Mouse (Mus musculus) neural tube, embryonic 11.5 days (tissue): ENCODE data around the gene Egfem1. TPM values are rescaled to one million over a fixed set of nuclear protein-coding genes. Genes with fewer than 3 reads are reported as not detected.

Source experiments
- ATAC-seq: fragments of 200-750 bp; cut with Nextera tagmentation; 2 replicates; pipeline ENCODE4 v1.8.0; 2017; ENCODE audit warnings: moderate number of reproducible peaks, mild to moderate bottlenecking, moderate TSS enrichment, moderate library complexity; ENCODE audit not compliant: insufficient read depth, low FRiP score, low TSS enrichment
- DNase-seq: peaks from one replicate; pipeline ENCODE4 v3.0.0-alpha.2; 2015; ENCODE audit warnings: low spot score
- H3K27ac ChIP-seq: fragments of 300-500 bp; sonication (generic); 2 replicates; pipeline ENCODE4 v1.5.1; 2014; ENCODE audit warnings: low read depth, mild to moderate bottlenecking, low read length
- H3K27me3 ChIP-seq: fragments of 300-500 bp; sonication (generic); 2 replicates; pipeline ENCODE4 v1.6.1; 2014; ENCODE audit warnings: mild to moderate bottlenecking, low read length, mixed read lengths; ENCODE audit not compliant: control insufficient read depth, insufficient read depth
- H3K36me3 ChIP-seq: fragments of 300-500 bp; sonication (generic); 2 replicates; pipeline ENCODE4 v1.6.1; 2014; ENCODE audit warnings: mild to moderate bottlenecking, low read length, moderate library complexity, mixed read lengths; ENCODE audit not compliant: control insufficient read depth, insufficient read depth
- H3K4me1 ChIP-seq: fragments of 300-500 bp; sonication (generic); 2 replicates; pipeline ENCODE4 v1.6.1; 2014; ENCODE audit warnings: low read length, mixed read lengths; ENCODE audit not compliant: control insufficient read depth, insufficient read depth
- H3K4me2 ChIP-seq: fragments of 300-500 bp; sonication (generic); 2 replicates; pipeline ENCODE4 v1.6.1; 2014; ENCODE audit warnings: low read depth, mild to moderate bottlenecking, moderate library complexity
- H3K4me3 ChIP-seq: fragments of 300-500 bp; sonication (generic); 2 replicates; pipeline ENCODE4 v1.5.1; 2014; ENCODE audit warnings: low read depth, low read length
- H3K9ac ChIP-seq: fragments of 300-500 bp; sonication (generic); 2 replicates; pipeline ENCODE4 v1.6.1; 2014; ENCODE audit warnings: mild to moderate bottlenecking, low read length
- H3K9me3 ChIP-seq: fragments of 300-500 bp; sonication (generic); 2 replicates; pipeline ENCODE4 v1.6.1; 2016; ENCODE audit warnings: low read length; ENCODE audit not compliant: control insufficient read depth
- WGBS: fragments of 180-500 bp; shearing (Covaris S2); extraction: QIAGEN DNeasy Blood & Tissue Kit; methylation state at CpG from one replicate; pipeline ENCODE4 v1.1.7; 2014; 5-methylcytosine and 5-hydroxymethylcytosine counted together
- polyA plus RNA-seq: library from polyadenylated mRNA; unstranded; fragments of >200 nt; fragmentation: Nextera tagmentation; extraction: Ambion mirVana; gene quantifications from 2 replicates; pipeline ENCODE4 v1.2.1, GENCODE M21; 2014

Gene Egfem1
- polyA plus RNA-seq, 1 experiment from 2014 or later = 4.4 TPM

- Histone ChIP-seq H3K9me3 (no peaks in the 10 kb centered on the region), H3K27ac (no peak overlapping the region), H3K4me2 (no peak overlapping the region), H3K36me3 (no peaks in the 10 kb centered on the region), H3K27me3 (no peaks in the 10 kb centered on the region), H3K4me1 (no peaks in the 10 kb centered on the region), H3K9ac (no peak overlapping the region), H3K4me3 (no peak overlapping the region)
- no peak for DNase-seq
- WGBS = 83% methylated on average over 3 of the region's 3 CpGs
- no peak for ATAC-seq
Measured at GRCm38 (mm10) chr3:29345805-29346204, 264.0 kb downstream of the Egfem1 start.

- DNase-seq (no peak), ATAC-seq (no peak)
- H3K27ac ChIP-seq = no peak overlapping the region
- H3K9ac ChIP-seq = no peak overlapping the region
- no peaks in the 10 kb centered on the region for H3K36me3 ChIP-seq
- no peaks in the 10 kb centered on the region for H3K27me3 ChIP-seq
- no peak overlapping the region for H3K4me2 ChIP-seq
- WGBS = 68% methylated on average over 8 of the region's 8 CpGs
- no peak overlapping the region for H3K4me3 ChIP-seq
- H3K9me3 ChIP-seq = no peaks in the 10 kb centered on the region
- no peaks in the 10 kb centered on the region for H3K4me1 ChIP-seq
Measured at GRCm38 (mm10) chr3:29366907-29367306, 285.1 kb downstream of the Egfem1 start.

- no peak overlapping the region for H3K27ac ChIP-seq
- H3K9ac ChIP-seq = no peak overlapping the region
- H3K27me3 ChIP-seq = no peaks in the 10 kb centered on the region
- no peaks in the 10 kb centered on the region for H3K36me3 ChIP-seq
- H3K9me3 ChIP-seq = no peaks in the 10 kb centered on the region
- 73% methylated on average over 5 of the region's 5 CpGs for WGBS
- DNase-seq (no peak), ATAC-seq (no peak)
- H3K4me3 ChIP-seq = no peak overlapping the region
- no peaks in the 10 kb centered on the region for H3K4me1 ChIP-seq
- H3K4me2 ChIP-seq = no peak overlapping the region
Measured at GRCm38 (mm10) chr3:29370519-29370918, 288.7 kb downstream of the Egfem1 start.

- no peaks in the 10 kb centered on the region for H3K36me3 ChIP-seq
- H3K4me1 ChIP-seq = no peaks in the 10 kb centered on the region
- ATAC-seq = no peak
- no peaks in the 10 kb centered on the region for H3K27me3 ChIP-seq
- no peak overlapping the region for H3K4me2 ChIP-seq
- 75% methylated on average over 2 of the region's 2 CpGs for WGBS
- H3K9me3 ChIP-seq = no peaks in the 10 kb centered on the region
- no peak for DNase-seq
- H3K9ac ChIP-seq = no peak overlapping the region
- H3K27ac ChIP-seq = no peak overlapping the region
- no peak overlapping the region for H3K4me3 ChIP-seq
Measured at GRCm38 (mm10) chr3:29381255-29381654, 299.4 kb downstream of the Egfem1 start.

- DNase-seq (no peak), ATAC-seq (no peak)
- Histone ChIP-seq H3K27me3 (no peaks in the 10 kb centered on the region), H3K4me3 (no peak overlapping the region), H3K27ac (no peak overlapping the region), H3K36me3 (no peaks in the 10 kb centered on the region), H3K9me3 (no peaks in the 10 kb centered on the region), H3K4me1 (no peaks in the 10 kb centered on the region), H3K4me2 (no peak overlapping the region), H3K9ac (no peak overlapping the region)
- 85% methylated on average over 3 of the region's 3 CpGs for WGBS
Measured at GRCm38 (mm10) chr3:29399064-29399463, 317.2 kb downstream of the Egfem1 start.

GRCm38 (mm10) chr3:29421634-29422033, 339.8 kb downstream of the Egfem1 start:
- no peak for DNase-seq
- no peak for ATAC-seq

GRCm38 (mm10) chr3:29432109-29433091, 350.6 kb downstream of the Egfem1 start:
- DNase-seq = no peak
- Histone ChIP-seq H3K4me1 (no peaks in the 10 kb centered on the region), H3K27me3 (no peaks in the 10 kb centered on the region), H3K9ac (no peak overlapping the region), H3K36me3 (no peaks in the 10 kb centered on the region), H3K27ac (no peak overlapping the region), H3K9me3 (no peaks in the 10 kb centered on the region), H3K4me2 (no peak overlapping the region), H3K4me3 (no peak overlapping the region)
- 80% methylated on average over 10 of the region's 10 CpGs for whole genome bisulfite sequencing
- ATAC-seq = peak; percentile 72; the same call in 1 of the 2 replicates

More at GRCm38 (mm10) chr3:29421634-29422033, 339.8 kb downstream of the Egfem1 start:
- H3K9me3 ChIP-seq = no peaks in the 10 kb centered on the region
- no peaks in the 10 kb centered on the region for H3K4me1 ChIP-seq
- no peak overlapping the region for H3K9ac ChIP-seq
- WGBS = 99% methylated on average over 2 of the region's 2 CpGs
- no peak overlapping the region for H3K4me2 ChIP-seq
- no peak overlapping the region for H3K27ac ChIP-seq
- H3K36me3 ChIP-seq = no peaks in the 10 kb centered on the region
- H3K4me3 ChIP-seq = no peak overlapping the region
- no peaks in the 10 kb centered on the region for H3K27me3 ChIP-seq

- no peaks in the 10 kb centered on the region for H3K4me1 ChIP-seq
- no peaks in the 10 kb centered on the region for H3K36me3 ChIP-seq
- H3K4me2 ChIP-seq = no peak overlapping the region
- H3K9me3 ChIP-seq = no peaks in the 10 kb centered on the region
- 89% methylated on average over 6 of the region's 6 CpGs for WGBS
- no peaks in the 10 kb centered on the region for H3K27me3 ChIP-seq
- no peak for DNase-seq
- no peak overlapping the region for H3K27ac ChIP-seq
- ATAC-seq = no peak
- H3K9ac ChIP-seq = no peak overlapping the region
- no peak overlapping the region for H3K4me3 ChIP-seq
Measured at GRCm38 (mm10) chr3:29443024-29443423, 361.2 kb downstream of the Egfem1 start.

GRCm38 (mm10) chr3:29444661-29445060, 362.8 kb downstream of the Egfem1 start:
- DNase-seq = no peak
- Histone ChIP-seq H3K9ac (no peak overlapping the region), H3K9me3 (no peaks in the 10 kb centered on the region), H3K27ac (no peak overlapping the region), H3K36me3 (no peaks in the 10 kb centered on the region), H3K4me1 (no peaks in the 10 kb centered on the region), H3K4me3 (no peak overlapping the region), H3K27me3 (no peaks in the 10 kb centered on the region), H3K4me2 (no peak overlapping the region)
- WGBS = 81% methylated on average over 5 of the region's 5 CpGs
- no peak for ATAC-seq
